Mouse (Mus musculus) liver, adult 2 months (tissue): ENCODE data around the gene Tbx15. TPM values are rescaled to one million over a fixed set of nuclear protein-coding genes. Genes with fewer than 3 reads are reported as not detected.

ENCODE experiments used
- DNase-seq: peaks from one replicate; pipeline ENCODE4 v3.0.0-alpha.2; 2011; ENCODE audit warnings: low read depth, low spot score; ENCODE audit errors: extremely low read depth
- H3K27ac ChIP-seq: fragments of 200-500 bp; replicated peaks from 2 replicates; pipeline ENCODE4 v1.5.1; 2012; ENCODE audit warnings: low read depth, mild to moderate bottlenecking, control low read depth, inconsistent platforms, low read length; ENCODE audit not compliant: insufficient read depth
- H3K27me3 ChIP-seq: fragments of 200-500 bp; 2 replicates; pipeline ENCODE4 v1.6.1; 2012; ENCODE audit warnings: mild to moderate bottlenecking, moderate library complexity, low read length, inconsistent platforms; ENCODE audit not compliant: control insufficient read depth, insufficient read depth
- H3K36me3 ChIP-seq: fragments of 200-500 bp; 2 replicates; pipeline ENCODE4 v1.6.1; 2012; ENCODE audit warnings: low read length, inconsistent platforms; ENCODE audit not compliant: control insufficient read depth, insufficient read depth
- H3K4me1 ChIP-seq: fragments of 200-500 bp; 2 replicates; pipeline ENCODE4 v1.6.1; 2011; ENCODE audit warnings: low read length; ENCODE audit not compliant: control insufficient read depth, insufficient read depth
- H3K4me3 ChIP-seq: fragments of 200-500 bp; 2 replicates; pipeline ENCODE4 v1.5.1; 2011; ENCODE audit warnings: low read depth, mild to moderate bottlenecking, control low read depth, low read length, moderate library complexity; ENCODE audit not compliant: insufficient read depth
- H3K79me2 ChIP-seq: fragments of 200-500 bp; 2 replicates; pipeline ENCODE4 v1.6.1; 2012; ENCODE audit warnings: inconsistent platforms, mild to moderate bottlenecking, low read length, moderate library complexity; ENCODE audit not compliant: control insufficient read depth, insufficient read depth
- H3K9ac ChIP-seq: fragments of 200-500 bp; 2 replicates; pipeline ENCODE4 v1.6.1; 2012; ENCODE audit warnings: low read depth, mild to moderate bottlenecking, control low read depth, inconsistent platforms, low read length
- CTCF ChIP-seq: fragments of 200-500 bp; IDR thresholded peaks from 2 replicates; pipeline ENCODE4 v1.5.1; 2011; ENCODE audit warnings: low read depth, low read length, control low read depth
- POLR2A ChIP-seq: fragments of 200-500 bp; IDR thresholded peaks from 2 replicates; pipeline ENCODE4 v1.6.1; 2011; ENCODE audit warnings: low read length, control low read depth; ENCODE audit not compliant: insufficient read depth; ENCODE audit errors: extremely low read depth
- WGBS: fragments of 180-500 bp; shearing (Covaris S2); methylation state at CpG from one replicate; pipeline ENCODE4 v1.1.7; 2018; 5-methylcytosine and 5-hydroxymethylcytosine counted together
- polyA plus RNA-seq: library from polyadenylated mRNA; depleted of rRNA; stranded (reverse); fragments of >200 nt; gene quantifications from 2 replicates; pipeline ENCODE4 v1.2.3, GENCODE M21; 2012
- total RNA-seq: library from RNA; depleted of rRNA; stranded (reverse); fragments of >200 nt; gene quantifications from 2 replicates; pipeline ENCODE4 v1.2.3, GENCODE M21; 2014

Gene Tbx15
- total and polyA plus RNA-seq, 2 experiments = 0.04 to 0.09 TPM

DNA sequence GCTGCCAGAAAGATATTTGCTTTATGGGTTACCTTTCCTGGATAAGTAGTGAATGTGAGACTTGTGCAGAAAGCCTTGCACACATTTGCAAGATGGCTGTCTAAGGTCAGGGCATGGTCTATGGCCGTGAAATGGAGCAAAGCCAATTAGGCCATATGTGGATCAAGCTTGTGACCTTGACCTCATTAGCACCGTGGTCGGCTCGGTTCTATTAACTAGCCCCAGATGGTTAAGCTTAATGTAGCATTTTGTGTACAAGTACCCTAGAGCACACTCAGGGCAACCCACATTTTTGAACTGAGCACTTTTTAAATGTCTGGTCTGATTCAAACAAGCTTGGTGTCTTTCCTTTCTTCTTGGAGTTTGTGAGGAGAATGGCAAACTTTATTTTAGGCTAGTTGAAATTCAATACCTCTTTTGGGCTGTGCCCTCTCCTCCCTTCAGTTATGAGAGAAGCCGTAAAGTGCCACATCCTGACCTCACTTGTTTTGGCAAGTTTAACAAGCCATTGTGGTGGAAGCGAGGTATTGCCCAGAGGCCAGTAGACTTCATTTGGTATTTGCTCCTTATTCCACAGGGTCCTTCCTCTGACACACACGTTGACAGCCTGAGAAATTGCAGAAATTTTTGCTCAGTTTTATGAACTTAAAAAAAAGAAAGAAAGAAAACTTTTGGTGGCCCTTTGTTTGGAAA lies 71.9 kb downstream of the Tbx15 start:
- Histone ChIP-seq H3K79me2 (no peaks in the 10 kb centered on the region), H3K27ac (no peak overlapping the region), H3K9ac (no peak overlapping the region), H3K36me3 (no peaks in the 10 kb centered on the region), H3K4me3 (no peak overlapping the region), H3K27me3 (no peaks in the 10 kb centered on the region), H3K4me1 (no peaks in the 10 kb centered on the region)
- TF ChIP-seq CTCF (no peak), POLR2A (no peak)
- 76% methylated on average over 7 of the region's 7 CpGs for WGBS
- no peak for DNase-seq

DNA sequence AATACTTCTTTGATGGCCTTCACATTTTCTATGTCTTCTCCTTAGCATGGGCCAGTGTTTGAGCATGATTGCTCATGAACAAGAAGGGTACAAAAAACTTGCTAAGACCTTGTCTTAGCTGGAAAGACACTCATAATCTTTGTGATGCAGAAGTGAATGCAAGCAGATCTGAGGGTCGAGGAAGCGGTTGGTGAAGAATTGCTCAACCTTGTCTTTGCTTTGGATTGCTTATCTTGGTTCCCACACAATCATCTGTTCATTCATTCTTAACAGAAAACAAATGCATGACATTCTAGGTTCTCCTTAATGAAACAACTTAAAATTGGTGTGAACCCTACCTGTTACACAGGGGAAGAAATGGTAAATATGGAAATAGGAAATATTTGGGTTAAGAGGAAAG lies 82.2 kb downstream of the Tbx15 start:
- 80% methylated on average over 2 of the region's 2 CpGs for WGBS
- H3K79me2 ChIP-seq = no peaks in the 10 kb centered on the region
- no peak for TF ChIP-seq POLR2A
- TF ChIP-seq CTCF = no peak

DNA sequence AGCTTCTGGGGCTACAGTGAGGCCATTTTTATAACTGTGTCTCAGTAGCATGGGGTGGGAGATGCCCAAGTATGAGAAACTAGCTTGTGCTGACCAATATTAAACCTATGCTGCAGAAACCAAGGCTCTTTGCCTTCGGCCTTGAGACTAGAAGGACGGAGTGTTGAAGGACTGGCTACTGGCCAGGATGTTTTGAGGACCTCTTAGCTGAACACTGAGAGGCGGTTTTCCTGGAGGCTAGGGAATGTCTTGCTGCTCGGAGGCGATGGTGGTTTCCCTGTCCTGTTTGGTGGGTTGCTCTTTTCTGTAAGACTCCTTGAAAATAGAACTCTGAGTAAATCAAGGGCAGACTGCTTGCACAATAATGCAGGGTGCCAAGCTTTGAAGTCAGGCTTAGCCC lies 89.1 kb downstream of the Tbx15 start:
- H3K27ac ChIP-seq = no peak overlapping the region
- 76% methylated on average over 5 of the region's 5 CpGs for WGBS
- TF ChIP-seq POLR2A (no peak), CTCF (no peak)
- no peaks in the 10 kb centered on the region for H3K36me3 ChIP-seq
- H3K4me1 ChIP-seq = no peaks in the 10 kb centered on the region
- no peaks in the 10 kb centered on the region for H3K79me2 ChIP-seq
- H3K9ac ChIP-seq = no peak overlapping the region
- H3K4me3 ChIP-seq = no peak overlapping the region
- no peak for DNase-seq
- H3K27me3 ChIP-seq = no peaks in the 10 kb centered on the region

More for the DNA sequence above, 82.2 kb downstream of the Tbx15 start:
- DNase-seq = no peak
- Histone ChIP-seq H3K9ac (no peak overlapping the region), H3K4me3 (no peak overlapping the region), H3K36me3 (no peaks in the 10 kb centered on the region), H3K27me3 (no peaks in the 10 kb centered on the region), H3K27ac (no peak overlapping the region), H3K4me1 (no peaks in the 10 kb centered on the region)

DNA sequence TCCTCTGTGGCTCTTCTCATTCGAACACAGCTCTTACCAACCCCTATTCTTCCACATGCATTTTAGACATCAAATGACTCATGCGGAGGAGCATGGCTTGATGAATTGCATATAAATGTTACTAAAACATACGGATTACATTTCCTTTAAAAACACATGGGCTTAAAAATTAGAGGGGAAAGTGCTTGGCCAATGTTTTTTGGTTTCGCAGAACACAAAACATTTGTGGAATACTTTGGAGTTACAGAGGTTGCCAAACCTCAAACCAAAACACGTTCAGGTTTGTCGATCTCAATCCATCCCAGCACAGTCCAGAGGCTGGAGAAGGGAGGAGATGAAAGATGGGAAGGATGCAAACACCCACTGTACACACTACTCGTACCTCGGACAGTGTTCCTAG lies 90.9 kb downstream of the Tbx15 start:
- Histone ChIP-seq H3K4me1 (no peaks in the 10 kb centered on the region), H3K27me3 (no peaks in the 10 kb centered on the region), H3K4me3 (no peak overlapping the region), H3K9ac (no peak overlapping the region), H3K79me2 (no peaks in the 10 kb centered on the region), H3K36me3 (no peaks in the 10 kb centered on the region), H3K27ac (no peak overlapping the region)
- DNase-seq = no peak
- WGBS = 77% methylated on average over 8 of the region's 8 CpGs
- TF ChIP-seq CTCF = no peak
- no peak for TF ChIP-seq POLR2A

DNA sequence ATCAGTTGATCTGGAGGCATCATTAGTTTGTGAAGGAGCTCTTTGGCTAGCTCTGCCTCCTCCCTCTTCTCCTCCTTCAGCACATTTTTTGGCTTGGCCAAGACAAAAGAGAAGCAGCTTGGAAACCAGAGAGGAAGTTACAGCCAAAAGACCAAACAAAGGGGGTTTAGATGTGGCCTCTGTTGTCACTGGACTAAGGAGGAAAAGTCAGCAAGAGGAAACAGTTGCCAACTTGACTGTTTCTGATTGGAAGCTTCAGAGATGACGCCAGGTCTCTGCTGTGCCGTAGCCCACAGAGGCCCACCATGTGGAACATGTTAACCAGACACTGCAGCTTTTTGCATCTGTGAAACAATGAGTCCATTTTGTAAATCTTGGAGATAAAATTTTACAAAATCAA lies 96.7 kb downstream of the Tbx15 start:
- Histone ChIP-seq H3K27me3 (no peaks in the 10 kb centered on the region), H3K27ac (no peak overlapping the region), H3K9ac (no peak overlapping the region), H3K79me2 (no peaks in the 10 kb centered on the region), H3K4me1 (no peaks in the 10 kb centered on the region), H3K4me3 (no peak overlapping the region), H3K36me3 (no peaks in the 10 kb centered on the region)
- 73% methylated on average over 2 of the region's 2 CpGs for WGBS
- no peak for TF ChIP-seq CTCF
- no peak for TF ChIP-seq POLR2A
- DNase-seq = no peak

DNA sequence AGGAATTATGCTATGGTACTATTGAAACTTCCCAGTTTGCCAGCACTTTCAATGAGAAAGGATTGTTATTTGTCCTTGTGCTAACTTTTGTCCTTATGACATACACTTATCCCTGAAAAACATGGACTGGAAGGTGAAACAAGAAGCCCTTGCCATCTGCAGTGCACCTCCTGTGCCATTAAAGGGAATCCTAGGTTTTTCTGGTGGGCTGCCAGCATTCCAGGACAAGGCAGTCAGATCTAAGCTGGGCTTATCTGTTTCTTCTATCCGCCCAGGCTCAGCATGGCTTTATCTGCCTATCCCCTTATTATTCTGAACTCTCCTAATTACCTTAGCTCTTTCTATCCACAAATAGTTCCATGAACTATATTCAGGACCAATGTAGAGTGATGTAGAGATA lies 98.6 kb downstream of the Tbx15 start:
- Histone ChIP-seq H3K27me3 (no peaks in the 10 kb centered on the region), H3K79me2 (no peaks in the 10 kb centered on the region), H3K4me3 (no peak overlapping the region), H3K9ac (no peak overlapping the region), H3K4me1 (no peaks in the 10 kb centered on the region), H3K27ac (no peak overlapping the region), H3K36me3 (no peaks in the 10 kb centered on the region)
- 56% methylated on average over 1 of the region's 1 CpGs for WGBS
- TF ChIP-seq POLR2A (no peak), CTCF (no peak)
- DNase-seq = no peak
